In genomic region chr6:5442316-5443085, GRCm38 (mm10) we compare ENCODE assay signal across 8 mouse cellular contexts. TPM values are rescaled to one million over a fixed set of nuclear protein-coding genes. Genes with fewer than 3 reads are reported as not detected.
DNase-seq lines count a peak whose midpoint lies in the region; ATAC-seq and TF ChIP-seq lines count a peak whose summit lies in the region.

No protein-coding gene starts in this region.

- no peak for TF ChIP-seq POLR2A in brain, embryonic 14.5 days (IDR thresholded peaks at IDR 0.05; ENCODE audit: borderline replicate concordance, extremely low read depth, insufficient read depth, insufficient read length, poor library complexity, severe bottlenecking)

- DNase-seq in layer of hippocampus, adult 11-12 months (ENCODE audit: low spot score): peak; percentile 18
- no peak for DNase-seq in layer of hippocampus, adult 9-10 months (ENCODE audit: low spot score)
- peak; percentile 46 for DNase-seq in brain, embryonic 14.5 days (ENCODE audit: low read depth)
- DNase-seq in gastrocnemius, postnatal 14 days: peak; percentile 26
- DNase-seq in liver: peak; percentile 79
- no peak for DNase-seq in cerebellum, postnatal 14 days

- WGBS in intestine, embryonic 15.5 days: 11% methylated on average over 14 of the region's 14 CpGs
- 22% methylated on average over 14 of the region's 14 CpGs for whole genome bisulfite sequencing in neural tube, embryonic 14.5 days

- peak; percentile 84 for ATAC-seq in intestine, embryonic 15.5 days
- peak; percentile 35; the same call in 1 of the 2 replicates for ATAC-seq in neural tube, embryonic 14.5 days (ENCODE audit: low read depth)

- intact Hi-C loops in gastrocnemius, postnatal 14 days (cut with DNase I; ENCODE audit: low total_unique reads): no loop called here

- H3K9ac ChIP-seq in intestine, embryonic 15.5 days: no peak overlapping the region
- no peak overlapping the region for H3K9ac ChIP-seq in neural tube, embryonic 14.5 days (replicated peaks; ENCODE audit: low read depth, low read length)

- H3K36me3 ChIP-seq in intestine, embryonic 15.5 days: no peaks in the 10 kb centered on the region
- no peaks in the 10 kb centered on the region for H3K36me3 ChIP-seq in neural tube, embryonic 14.5 days (ENCODE audit: control insufficient read depth, insufficient read depth, low read length)

- H3K27ac ChIP-seq in intestine, embryonic 15.5 days: no peak overlapping the region
- H3K27ac ChIP-seq in neural tube, embryonic 14.5 days (ENCODE audit: low read depth, low read length): no peak overlapping the region

- H3K4me2 ChIP-seq in intestine, embryonic 15.5 days (replicated peaks): peak overlapping the region; percentile 22
- H3K4me2 ChIP-seq in neural tube, embryonic 14.5 days (ENCODE audit: low read depth, low read length): no peak overlapping the region

- H3K4me3 ChIP-seq in intestine, embryonic 15.5 days (replicated peaks): no peak overlapping the region
- no peak overlapping the region for H3K4me3 ChIP-seq in neural tube, embryonic 14.5 days (ENCODE audit: low read depth, low read length)

- TF ChIP-seq CTCF in brain, embryonic 14.5 days (IDR thresholded peaks at IDR 0.05; ENCODE audit: borderline replicate concordance, extremely low read depth, insufficient read depth, insufficient read length): no peak

- H3K27me3 ChIP-seq in intestine, embryonic 15.5 days (replicated peaks): no peaks in the 10 kb centered on the region
- no peaks in the 10 kb centered on the region for H3K27me3 ChIP-seq in neural tube, embryonic 14.5 days (ENCODE audit: control insufficient read depth, insufficient read depth, low read length)

- H3K9me3 ChIP-seq in intestine, embryonic 15.5 days: no peaks in the 10 kb centered on the region
- no peaks in the 10 kb centered on the region for H3K9me3 ChIP-seq in neural tube, embryonic 14.5 days (ENCODE audit: control insufficient read depth, low read length)

- 0 out of 2 replicates have a peak, but pooled peaks cover 12% of the 10 kb centered on the region for H3K4me1 ChIP-seq in intestine, embryonic 15.5 days (replicated peaks)
- no peaks in the 10 kb centered on the region for H3K4me1 ChIP-seq in neural tube, embryonic 14.5 days (ENCODE audit: control insufficient read depth, insufficient read depth, low read length)

RNA-seq across cellular contexts. Expression of gene Pdk4, which starts 53.6 kb away (rescaled TPM):
- 1.1 and 1.3 TPM in 2 replicates for polyA plus RNA-seq in brain, embryonic 14.5 days (2012; rRNA removed)
- 1,000 to 10,000 TPM in 1 of 2 experiments, 100 to 1,000 TPM in 1; 316 to 1,979 TPM for total RNA-seq in gastrocnemius, postnatal 14 days (2021)
- polyA plus RNA-seq in intestine, embryonic 15.5 days (2015; fragmentation: Nextera tagmentation; extraction: Ambion mirVana): 2.4 and 2.6 TPM in 2 replicates
- polyA plus RNA-seq in neural tube, embryonic 14.5 days (2014; fragmentation: Nextera tagmentation; extraction: Ambion mirVana): 0.33 and 0.53 TPM in 2 replicates

RNA-seq across cellular contexts. Expression of gene Asb4, which starts 59.3 kb away (rescaled TPM):
- 19.1 and 20.4 TPM in 2 replicates for polyA plus RNA-seq in brain, embryonic 14.5 days (2012; rRNA removed)
- total RNA-seq in gastrocnemius, postnatal 14 days (2021): 1 to 10 TPM; 7.3 to 9.3 TPM
- 15.6 and 18.8 TPM in 2 replicates for polyA plus RNA-seq in intestine, embryonic 15.5 days (2015; fragmentation: Nextera tagmentation; extraction: Ambion mirVana)
- 6.7 and 10.3 TPM in 2 replicates for polyA plus RNA-seq in neural tube, embryonic 14.5 days (2014; fragmentation: Nextera tagmentation; extraction: Ambion mirVana)

Comparison
In these comparisons a context has a peak if more than half of its experiments do, and no peak if none do; other contexts are left out.
1. DNase-seq: peak in layer of hippocampus, adult 11-12 months (single experiment), brain, embryonic 14.5 days (single experiment), gastrocnemius, postnatal 14 days (single experiment) and liver (single experiment); none in layer of hippocampus, adult 9-10 months (single experiment) and cerebellum, postnatal 14 days (0 of 2).